In genomic region chr7:107567261-107567671, GRCm38 (mm10) we compare ENCODE assay signal across 9 mouse cellular contexts. TPM values are rescaled to one million over a fixed set of nuclear protein-coding genes. Genes with fewer than 3 reads are reported as not detected.
DNase-seq lines count a peak whose midpoint lies in the region; ATAC-seq and TF ChIP-seq lines count a peak whose summit lies in the region.
"Had no signal": no experiment of that assay in that cellular context is flagged by ENCODE, and none has a peak within 500 bp of the region (broad histone marks: within the 10 kb centered on the region; RNA-seq: fewer than 3 reads in every experiment).

Olfml1 (plus strand) TSS chr7:107567446.

- no peaks in the 10 kb centered on the region for H3K9me3 ChIP-seq in liver, embryonic 13.5 days (replicated peaks)
- H3K9me3 ChIP-seq in stomach, embryonic 14.5 days (ENCODE audit: control insufficient read depth, low read depth, low read length) = no peaks in the 10 kb centered on the region

- peak; percentile 51; the same call in 1 of the 2 replicates for ATAC-seq in liver, embryonic 13.5 days (ENCODE audit: low read depth)
- ATAC-seq in stomach, embryonic 14.5 days (ENCODE audit: insufficient number of reproducible peaks, insufficient read depth, low FRiP score, low read depth) = peak; percentile 93

- H3K4me2 ChIP-seq in liver, embryonic 13.5 days = peak within 1 kb of the TSS; percentile 36
- H3K4me2 ChIP-seq in stomach, embryonic 14.5 days (replicated peaks; ENCODE audit: low read depth, low read length) = peak within 1 kb of the TSS; percentile 47

- H3K9ac ChIP-seq in liver, embryonic 13.5 days = no peak within 1 kb of the TSS
- H3K9ac ChIP-seq in stomach, embryonic 14.5 days (replicated peaks; ENCODE audit: low read depth, low read length) = peak within 1 kb of the TSS; percentile 25; the same call in 1 of the 2 replicates

- peak in 1 of 2 experiments; percentile 7 for DNase-seq in cerebellum, adult 2 months
- DNase-seq in cerebellum, adult 18-20 months = no peak
- peak; percentile 91 for DNase-seq in forelimb bud, embryonic 11.5 days (ENCODE audit: low read depth, low spot score)
- peak; percentile 37 for DNase-seq in heart, postnatal 25 days (ENCODE audit: low spot score)
- peak; percentile 1 to 29 for DNase-seq in layer of hippocampus, adult 18-20 months (ENCODE audit: low spot score in 2 of 2)
- no peak for DNase-seq in liver, embryonic 13.5 days
- no peak for DNase-seq in cerebellum, adult 9-10 months

- TF ChIP-seq CTCF in cerebellum, adult 2 months (IDR thresholded peaks at IDR 0.05; ENCODE audit: borderline replicate concordance, insufficient read depth, low read depth, low read length) = no peak

- H3K27ac ChIP-seq in cerebellum, adult 2 months (ENCODE audit: insufficient read depth, low read length) = peak within 1 kb of the TSS; percentile 69; the same call in 1 of the 2 replicates
- no peak within 1 kb of the TSS; the same call in none of the 2 replicates for H3K27ac ChIP-seq in liver, embryonic 13.5 days
- peak within 1 kb of the TSS; percentile 90 for H3K27ac ChIP-seq in stomach, embryonic 14.5 days (ENCODE audit: low read length)

- no peaks in the 10 kb centered on the region for H3K36me3 ChIP-seq in liver, embryonic 13.5 days
- H3K36me3 ChIP-seq in stomach, embryonic 14.5 days (ENCODE audit: control insufficient read depth, insufficient read depth, low read length) = 0 out of 2 replicates have a peak, but pooled peaks cover 3% of the 10 kb centered on the region

- intact Hi-C loops in heart, postnatal 25 days (cut with DNase I) = no loop called here

- 66% methylated on average over 7 of the region's 7 CpGs for WGBS in cerebellum, adult 2 months
- WGBS in liver, embryonic 13.5 days (ENCODE audit: insufficient replicate concordance) = 61% methylated on average over 7 of the region's 7 CpGs
- 18% methylated on average over 7 of the region's 7 CpGs for WGBS in stomach, embryonic 14.5 days

- H3K27me3 ChIP-seq in cerebellum, adult 2 months (ENCODE audit: control insufficient read depth, insufficient read depth, low read length) = no peaks in the 10 kb centered on the region; the same call in 1 of the 2 replicates
- no peaks in the 10 kb centered on the region for H3K27me3 ChIP-seq in liver, embryonic 13.5 days
- H3K27me3 ChIP-seq in stomach, embryonic 14.5 days (ENCODE audit: control insufficient read depth, insufficient read depth, low read length) = no peaks in the 10 kb centered on the region

- peak within 1 kb of the TSS; percentile 37 for H3K4me3 ChIP-seq in cerebellum, adult 2 months (replicated peaks; ENCODE audit: insufficient read depth, low read depth, low read length)
- peak within 1 kb of the TSS; percentile 16 for H3K4me3 ChIP-seq in liver, embryonic 13.5 days (replicated peaks)
- peak within 1 kb of the TSS; percentile 35 for H3K4me3 ChIP-seq in stomach, embryonic 14.5 days (ENCODE audit: low read depth, low read length)

- no peak for TF ChIP-seq POLR2A in cerebellum, adult 2 months (IDR thresholded peaks at IDR 0.05; ENCODE audit: borderline replicate concordance, insufficient read depth, low read length)

- H3K4me1 ChIP-seq in cerebellum, adult 2 months (ENCODE audit: control insufficient read depth, insufficient read depth, low read length) = no peaks in the 10 kb centered on the region
- no peaks in the 10 kb centered on the region for H3K4me1 ChIP-seq in liver, embryonic 13.5 days (replicated peaks)
- peaks cover 5% of the 10 kb centered on the region; the same call in 1 of the 2 replicates for H3K4me1 ChIP-seq in stomach, embryonic 14.5 days (ENCODE audit: control insufficient read depth, insufficient read depth, low read length)

RNA-seq across cellular contexts. Expression of gene Olfml1, which starts in this region (rescaled TPM):
- 11.4 and 13.4 TPM in 2 replicates for polyA plus RNA-seq in cerebellum, adult 2 months (2012; rRNA removed)
- total RNA-seq in heart, postnatal 25 days (2021) = 1 to 10 TPM; 5.2 to 5.4 TPM
- 10 to 100 TPM; 15.6 to 18.5 TPM for total RNA-seq in layer of hippocampus, adult 18-20 months (2021)
- polyA plus RNA-seq in liver, embryonic 13.5 days (2015; fragmentation: Nextera tagmentation; extraction: Ambion mirVana) = 1.7 and 2.0 TPM in 2 replicates
- polyA plus RNA-seq in stomach, embryonic 14.5 days (2014; fragmentation: Nextera tagmentation; extraction: Ambion mirVana) = 22.6 and 24.3 TPM in 2 replicates
- polyA plus RNA-seq: C2C12 had no signal

Comparison
In these comparisons a context has a peak if more than half of its experiments do, and no peak if none do; other contexts are left out.
1. DNase-seq: peak in forelimb bud, embryonic 11.5 days (single experiment), heart, postnatal 25 days (single experiment) and layer of hippocampus, adult 18-20 months (2 of 2); none in cerebellum, adult 18-20 months (0 of 2), liver, embryonic 13.5 days (single experiment) and cerebellum, adult 9-10 months (single experiment).
2. Peak in every context shown above with its lines, with median percentiles within 50 percentile points of each other: H3K4me3 ChIP-seq.